Mouse (Mus musculus) cerebellum, postnatal 10 days (tissue): ENCODE measurements at regions not wholly inside any gene's neighbourhood (a gene's known extent, or its start where the extent isn't known, plus 50 kb on each side); places are given as distances from the start of the nearest gene placed in this dataset.
A peak's percentile ranks its signal among the peaks of the same experiment; 100 is the strongest.
"Not testable (repeated sequence)": the region's sequence is repeated elsewhere in the genome, so short reads cannot be mapped to it uniquely, and the experiment has no call there.

ENCODE experiments used
- DNase-seq, 2 experiments: peaks; one replicate each; pipeline ENCODE4 v3.0.0; 2021; ENCODE audit warnings: mixed read lengths in 2 of 2

GRCm38 (mm10) chr13:83744110-83744752 lies 240.4 kb downstream of the Mef2c start:
- DNase-seq, result peak in 1 of 2 experiments; percentile 42

GRCm38 (mm10) chr13:83744981-83745555 lies 241.2 kb downstream of the Mef2c start:
- peak; percentile 95 to 98 for DNase-seq

GRCm38 (mm10) chr13:83745961-83746360 lies 242.1 kb downstream of the Mef2c start:
- DNase-seq, result peak; percentile 67 to 76

GRCm38 (mm10) chr13:83747671-83748070 lies 243.8 kb downstream of the Mef2c start:
- no peak for DNase-seq

- DNase-seq, result peak; percentile 27 to 43
Observed at GRCm38 (mm10) chr13:83749376-83750150, 245.7 kb downstream of the Mef2c start.

- no peak for DNase-seq
Observed at GRCm38 (mm10) chr13:83750437-83750836, 246.6 kb downstream of the Mef2c start.

GRCm38 (mm10) chr13:83760387-83761170 lies 256.7 kb downstream of the Mef2c start:
- DNase-seq, result no peak

- peak; percentile 41 to 46 for DNase-seq
Observed at GRCm38 (mm10) chr13:83762484-83762883, 258.6 kb downstream of the Mef2c start.

GRCm38 (mm10) chr13:83763288-83763687 lies 259.5 kb downstream of the Mef2c start:
- not testable (repeated sequence) for DNase-seq

GRCm38 (mm10) chr13:83785643-83786042 lies 281.8 kb downstream of the Mef2c start:
- peak; percentile 46 to 66 for DNase-seq

- DNase-seq, result peak in 1 of 2 experiments; percentile 20
Observed at GRCm38 (mm10) chr13:83809535-83809934, 305.7 kb downstream of the Mef2c start.

- DNase-seq, result peak; percentile 15 to 21
Observed at GRCm38 (mm10) chr13:83820291-83820690, 316.5 kb downstream of the Mef2c start.

GRCm38 (mm10) chr13:83820721-83821120 lies 316.9 kb downstream of the Mef2c start:
- peak in 1 of 2 experiments; percentile 15 for DNase-seq

GRCm38 (mm10) chr13:83824926-83825325 lies 321.1 kb downstream of the Mef2c start:
- DNase-seq, result peak; percentile 30 to 57

- DNase-seq, result no peak
Observed at GRCm38 (mm10) chr13:83826841-83827463, 323.1 kb downstream of the Mef2c start.

- peak; percentile 46 to 69 for DNase-seq
Observed at GRCm38 (mm10) chr13:83865932-83866685, 356.0 kb upstream of the Tmem161b start.

GRCm38 (mm10) chr13:83867211-83867610 lies 354.9 kb upstream of the Tmem161b start:
- peak in 1 of 2 experiments; percentile 50 for DNase-seq

GRCm38 (mm10) chr13:83867831-83868473 lies 354.1 kb upstream of the Tmem161b start:
- peak; percentile 27 to 58 for DNase-seq

- DNase-seq, result peak; percentile 95 to 96
Observed at GRCm38 (mm10) chr13:83868922-83869321, 353.2 kb upstream of the Tmem161b start.

GRCm38 (mm10) chr13:83872143-83872819 lies 349.8 kb upstream of the Tmem161b start:
- DNase-seq, result peak in 1 of 2 experiments; percentile 26
